Mouse (Mus musculus) kidney, embryonic 15.5 days (tissue): ENCODE measurements around the gene Dnajb5. TPM values are rescaled to one million over a fixed set of nuclear protein-coding genes. Genes with fewer than 3 reads are reported as not detected.

Experiments
- ATAC-seq: fragments of 200-750 bp; cut with Nextera tagmentation; replicated peaks from 2 replicates; pipeline ENCODE4 v1.8.0; 2017; ENCODE audit warnings: moderate TSS enrichment; ENCODE audit not compliant: low FRiP score
- H3K27ac ChIP-seq: fragments of 300-500 bp; sonication (generic); 2 replicates; pipeline ENCODE4 v1.5.1; 2015; ENCODE audit warnings: mild to moderate bottlenecking, inconsistent platforms
- H3K27me3 ChIP-seq: fragments of 300-500 bp; sonication (generic); 2 replicates; pipeline ENCODE4 v1.6.1; 2015; ENCODE audit warnings: inconsistent platforms
- H3K36me3 ChIP-seq: fragments of 300-500 bp; sonication (generic); 2 replicates; pipeline ENCODE4 v1.6.1; 2015; ENCODE audit warnings: inconsistent platforms
- H3K4me1 ChIP-seq: fragments of 300-500 bp; sonication (generic); 2 replicates; pipeline ENCODE4 v1.6.1; 2015; ENCODE audit warnings: inconsistent platforms
- H3K4me2 ChIP-seq: fragments of 300-500 bp; sonication (generic); 2 replicates; pipeline ENCODE4 v1.6.1; 2015; ENCODE audit warnings: moderate library complexity, mild to moderate bottlenecking, inconsistent platforms
- H3K4me3 ChIP-seq: fragments of 300-500 bp; sonication (generic); replicated peaks from 2 replicates; pipeline ENCODE4 v1.5.1; 2015; ENCODE audit warnings: mild to moderate bottlenecking, inconsistent platforms
- H3K9ac ChIP-seq: fragments of 300-500 bp; sonication (generic); 2 replicates; pipeline ENCODE4 v1.6.1; 2015; ENCODE audit warnings: mild to moderate bottlenecking, inconsistent platforms
- H3K9me3 ChIP-seq: fragments of 300-500 bp; sonication (generic); replicated peaks from 2 replicates; pipeline ENCODE4 v1.6.1; 2016; ENCODE audit warnings: inconsistent platforms
- WGBS: fragments of 180-500 bp; shearing (Covaris S2); methylation state at CpG from one replicate; pipeline ENCODE4 v1.1.7; 2015; ENCODE audit warnings: mixed read lengths; 5-methylcytosine and 5-hydroxymethylcytosine counted together
- polyA plus RNA-seq: library from polyadenylated mRNA; unstranded; fragments of >200 nt; fragmentation: Nextera tagmentation; extraction: Ambion mirVana; gene quantifications from 2 replicates; pipeline ENCODE4 v1.2.1, GENCODE M21; 2015

The Dnajb5 gene
- polyA plus RNA-seq: 6.9 and 10.0 TPM in 2 replicates

GRCm38 (mm10) chr4:42949676-42950051 is at the start of gene Dnajb5:
TSS of gene Dnajb5 (plus strand) at chr4:42949814.
- peaks cover 16% of the 10 kb centered on the region for H3K27me3 ChIP-seq
- H3K4me1 ChIP-seq: peaks cover 47% of the 10 kb centered on the region
- H3K4me2 ChIP-seq: peak within 1 kb of the TSS; percentile 84
- peak within 1 kb of the TSS; percentile 80 for H3K4me3 ChIP-seq
- peak; percentile 96 for ATAC-seq
- no peaks in the 10 kb centered on the region for H3K36me3 ChIP-seq
- WGBS: under 1% methylated on average over 37 of the region's 39 CpGs
- H3K27ac ChIP-seq: peak within 1 kb of the TSS; percentile 85
- peak within 1 kb of the TSS; percentile 79 for H3K9ac ChIP-seq
- no peaks in the 10 kb centered on the region for H3K9me3 ChIP-seq

- Histone ChIP-seq H3K27me3 (peaks cover 3% of the 10 kb centered on the region; the same call in 1 of the 2 replicates), H3K9me3 (no peaks in the 10 kb centered on the region), H3K4me1 (no peaks in the 10 kb centered on the region), H3K9ac (no peak overlapping the region), H3K27ac (no peak overlapping the region), H3K36me3 (no peaks in the 10 kb centered on the region), H3K4me3 (no peak overlapping the region), H3K4me2 (no peak overlapping the region)
- 66% methylated on average over 5 of the region's 5 CpGs for WGBS
- ATAC-seq: no peak
Observed at GRCm38 (mm10) chr4:42900878-42901277, 48.7 kb upstream of the Dnajb5 start.

DNA sequence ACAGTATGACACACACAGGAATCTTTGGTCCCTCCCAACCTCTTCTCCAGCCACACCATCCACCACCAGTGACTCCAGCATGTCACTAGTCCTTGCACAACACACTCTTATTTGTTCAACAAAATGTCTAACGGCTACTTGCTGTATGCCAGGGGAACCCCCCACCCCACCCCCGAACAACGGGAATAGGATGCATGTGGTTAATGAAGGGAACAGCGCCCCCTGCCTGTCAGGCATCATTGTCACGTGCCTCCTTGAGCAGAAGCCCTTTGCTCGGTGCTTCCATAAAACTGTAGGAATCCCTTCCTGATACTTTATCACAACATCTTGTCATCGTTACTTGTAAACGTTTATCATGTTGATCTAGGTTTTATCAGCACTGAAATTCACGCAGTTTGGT is 47.4 kb upstream of the Dnajb5 start:
- Histone ChIP-seq H3K4me1 (no peaks in the 10 kb centered on the region), H3K36me3 (no peaks in the 10 kb centered on the region), H3K27me3 (peaks cover 3% of the 10 kb centered on the region; the same call in 1 of the 2 replicates), H3K9ac (no peak overlapping the region), H3K27ac (no peak overlapping the region), H3K9me3 (no peaks in the 10 kb centered on the region), H3K4me3 (no peak overlapping the region), H3K4me2 (no peak overlapping the region)
- ATAC-seq: no peak
- 59% methylated on average over 9 of the region's 9 CpGs for WGBS

DNA sequence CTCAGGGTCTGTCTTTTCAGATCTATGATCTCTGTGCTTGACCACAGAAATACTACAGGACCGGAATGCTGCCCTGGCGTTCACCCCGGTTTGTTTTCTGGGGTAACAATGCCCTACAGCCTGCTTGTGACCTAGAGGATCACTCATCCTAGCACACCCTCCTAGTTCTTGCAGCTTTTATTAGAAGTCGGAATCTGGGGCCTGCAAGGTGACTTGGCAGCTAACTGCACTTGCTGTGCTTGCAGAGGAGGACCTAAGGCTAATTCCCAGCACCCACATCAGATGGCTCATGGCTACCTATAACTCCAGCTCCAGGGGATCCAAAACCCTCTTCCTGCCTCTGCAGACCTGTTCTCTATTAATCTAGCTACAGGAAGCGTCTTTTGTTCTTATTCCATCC is 46.9 kb upstream of the Dnajb5 start:
- no peaks in the 10 kb centered on the region for H3K9me3 ChIP-seq
- 88% methylated on average over 5 of the region's 5 CpGs for WGBS
- H3K27ac ChIP-seq: no peak overlapping the region
- H3K4me2 ChIP-seq: no peak overlapping the region
- no peak overlapping the region for H3K4me3 ChIP-seq
- no peaks in the 10 kb centered on the region for H3K4me1 ChIP-seq
- H3K9ac ChIP-seq: no peak overlapping the region
- no peaks in the 10 kb centered on the region for H3K36me3 ChIP-seq
- H3K27me3 ChIP-seq: peaks cover 3% of the 10 kb centered on the region; the same call in 1 of the 2 replicates
- ATAC-seq: no peak

- Histone ChIP-seq H3K27me3 (peaks cover 3% of the 10 kb centered on the region; the same call in 1 of the 2 replicates), H3K27ac (no peak overlapping the region), H3K36me3 (no peaks in the 10 kb centered on the region), H3K9ac (no peak overlapping the region), H3K9me3 (no peaks in the 10 kb centered on the region), H3K4me1 (no peaks in the 10 kb centered on the region), H3K4me3 (no peak overlapping the region), H3K4me2 (no peak overlapping the region)
- WGBS: 78% methylated on average over 1 of the region's 1 CpGs
- ATAC-seq: no peak
Observed at GRCm38 (mm10) chr4:42903942-42904341, 45.7 kb upstream of the Dnajb5 start.

DNA sequence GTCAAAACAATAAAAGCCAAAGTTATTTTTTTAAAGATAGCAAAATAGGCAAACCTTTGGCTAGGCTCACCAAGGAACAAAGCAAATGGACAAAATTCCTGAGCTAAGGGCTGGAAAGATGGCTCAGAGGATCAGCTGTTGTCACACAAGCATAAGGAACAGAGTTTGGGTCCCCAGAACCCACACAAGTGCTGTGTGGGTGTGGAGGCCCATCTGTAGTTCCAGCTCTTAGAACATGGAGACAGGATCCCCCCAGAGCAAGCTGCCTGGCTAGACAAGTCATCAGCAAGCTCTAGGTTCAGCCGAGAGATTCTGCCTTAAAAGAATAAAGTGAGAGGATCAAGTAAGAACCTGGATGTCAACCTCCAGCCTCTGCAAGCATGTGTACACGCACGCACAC is 45.1 kb upstream of the Dnajb5 start:
- Histone ChIP-seq H3K36me3 (no peaks in the 10 kb centered on the region), H3K27ac (no peak overlapping the region), H3K27me3 (peaks cover 3% of the 10 kb centered on the region; the same call in 1 of the 2 replicates), H3K9me3 (no peaks in the 10 kb centered on the region), H3K4me3 (no peak overlapping the region), H3K4me1 (no peaks in the 10 kb centered on the region), H3K9ac (no peak overlapping the region), H3K4me2 (no peak overlapping the region)
- ATAC-seq: no peak
- 95% methylated on average over 3 of the region's 3 CpGs for WGBS

DNA sequence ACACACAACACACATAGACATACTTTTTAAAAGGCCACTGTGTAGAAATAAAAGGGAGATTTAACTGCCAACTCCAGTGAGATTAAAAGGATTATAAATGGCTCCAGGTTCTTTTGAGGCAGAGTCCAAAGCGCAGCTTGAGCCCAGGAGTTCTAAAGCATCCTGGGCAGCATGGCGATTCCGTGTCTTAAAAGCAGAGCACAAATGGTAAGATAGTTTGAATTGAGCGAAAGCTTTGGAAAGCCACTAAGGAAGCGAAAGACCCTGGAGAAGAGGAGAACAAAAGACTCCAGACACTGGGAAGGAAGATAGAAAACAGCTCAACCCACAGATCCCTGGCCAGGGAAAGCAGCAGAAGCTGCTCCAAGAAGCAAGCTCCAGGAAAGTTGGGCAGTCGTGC is 44.6 kb upstream of the Dnajb5 start:
- no peak overlapping the region for H3K4me2 ChIP-seq
- H3K4me3 ChIP-seq: no peak overlapping the region
- H3K27ac ChIP-seq: no peak overlapping the region
- H3K4me1 ChIP-seq: no peaks in the 10 kb centered on the region
- no peak for ATAC-seq
- H3K9ac ChIP-seq: no peak overlapping the region
- 90% methylated on average over 6 of the region's 6 CpGs for WGBS
- peaks cover 3% of the 10 kb centered on the region; the same call in 1 of the 2 replicates for H3K27me3 ChIP-seq
- H3K36me3 ChIP-seq: no peaks in the 10 kb centered on the region
- H3K9me3 ChIP-seq: no peaks in the 10 kb centered on the region

DNA sequence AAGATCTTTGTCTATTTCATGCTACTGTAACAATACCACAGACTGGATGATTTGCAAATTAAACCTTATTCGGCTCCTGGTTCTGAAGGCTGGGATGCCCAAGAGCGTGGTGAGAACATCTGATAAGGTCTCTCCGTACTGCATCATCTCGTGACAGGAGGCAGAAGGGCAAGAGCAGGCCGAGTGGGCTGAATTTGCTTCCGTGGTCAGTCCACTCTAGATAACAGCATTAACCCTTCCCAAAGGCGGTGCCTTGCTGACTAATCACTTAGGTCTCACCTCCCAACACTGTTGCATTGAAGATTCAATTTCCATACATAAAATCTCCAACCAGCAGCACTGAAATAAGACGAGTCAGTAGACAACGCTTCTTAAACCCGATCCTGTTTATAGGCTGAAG is 36.2 kb upstream of the Dnajb5 start:
- Histone ChIP-seq H3K4me2 (no peak overlapping the region), H3K4me1 (peaks cover 9% of the 10 kb centered on the region), H3K27ac (no peak overlapping the region), H3K27me3 (peaks cover 64% of the 10 kb centered on the region), H3K9ac (no peak overlapping the region), H3K36me3 (no peaks in the 10 kb centered on the region), H3K9me3 (no peaks in the 10 kb centered on the region), H3K4me3 (no peak overlapping the region)
- 42% methylated on average over 10 of the region's 10 CpGs for WGBS
- no peak for ATAC-seq

DNA sequence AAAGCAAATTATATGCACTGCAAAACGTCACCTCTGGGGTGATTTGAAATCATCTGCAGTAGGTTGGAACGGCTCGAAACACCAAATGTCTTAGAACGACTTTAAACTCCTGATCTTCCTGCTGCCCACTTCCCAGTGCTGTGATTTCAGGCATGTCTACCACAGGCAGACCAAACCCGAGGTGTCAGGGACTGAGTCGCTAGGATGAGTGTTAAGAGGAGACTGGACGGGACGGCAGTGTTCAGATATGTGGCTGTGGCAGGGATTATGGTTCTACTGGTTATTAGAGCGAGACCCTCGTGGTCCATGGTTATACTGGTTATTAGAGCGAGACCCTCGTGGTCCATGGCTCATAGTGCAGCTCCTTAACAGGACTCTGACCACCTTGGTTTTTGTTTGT is 34.3 kb upstream of the Dnajb5 start:
- no peaks in the 10 kb centered on the region for H3K36me3 ChIP-seq
- H3K9me3 ChIP-seq: no peaks in the 10 kb centered on the region
- H3K4me3 ChIP-seq: no peak overlapping the region
- peaks cover 9% of the 10 kb centered on the region for H3K4me1 ChIP-seq
- WGBS: 74% methylated on average over 12 of the region's 12 CpGs
- H3K27ac ChIP-seq: no peak overlapping the region
- no peak overlapping the region for H3K4me2 ChIP-seq
- no peak overlapping the region for H3K9ac ChIP-seq
- peaks cover 71% of the 10 kb centered on the region for H3K27me3 ChIP-seq
- no peak for ATAC-seq

- H3K27ac ChIP-seq: no peak overlapping the region
- no peak for ATAC-seq
- peaks cover 67% of the 10 kb centered on the region for H3K27me3 ChIP-seq
- H3K9me3 ChIP-seq: no peaks in the 10 kb centered on the region
- H3K4me1 ChIP-seq: peaks cover 9% of the 10 kb centered on the region
- no peaks in the 10 kb centered on the region for H3K36me3 ChIP-seq
- no peak overlapping the region for H3K9ac ChIP-seq
- no peak overlapping the region for H3K4me2 ChIP-seq
- 88% methylated on average over 1 of the region's 1 CpGs for WGBS
- H3K4me3 ChIP-seq: no peak overlapping the region
Observed at GRCm38 (mm10) chr4:42915966-42916365, 33.6 kb upstream of the Dnajb5 start.

- Histone ChIP-seq H3K27ac (no peak within 1 kb of the TSS), H3K4me1 (peaks cover 9% of the 10 kb centered on the region), H3K4me2 (peak within 1 kb of the TSS; percentile 96), H3K27me3 (peaks cover 64% of the 10 kb centered on the region), H3K4me3 (peak within 1 kb of the TSS; percentile 69), H3K9ac (peak within 1 kb of the TSS; percentile 61), H3K9me3 (no peaks in the 10 kb centered on the region), H3K36me3 (no peaks in the 10 kb centered on the region)
- ATAC-seq: peak; percentile 69
- 2% methylated on average over 76 of the region's 90 CpGs for whole genome bisulfite sequencing
Observed at GRCm38 (mm10) chr4:42916617-42917401, 32.8 kb upstream of the Dnajb5 start, which contains the start of gene Phf24. TSS of gene Phf24 (plus strand) at chr4:42916660.

GRCm38 (mm10) chr4:42917402-42917774 is 32.2 kb upstream of the Dnajb5 start:
- H3K4me1 ChIP-seq: peaks cover 9% of the 10 kb centered on the region
- 2% methylated on average over 21 of the region's 26 CpGs for WGBS
- H3K9me3 ChIP-seq: no peaks in the 10 kb centered on the region
- H3K4me2 ChIP-seq: peak overlapping the region; percentile 96
- ATAC-seq: no peak; the same call in 1 of the 2 replicates
- peak overlapping the region; percentile 69 for H3K4me3 ChIP-seq
- H3K27ac ChIP-seq: no peak overlapping the region
- H3K36me3 ChIP-seq: no peaks in the 10 kb centered on the region
- peaks cover 62% of the 10 kb centered on the region for H3K27me3 ChIP-seq
- peak overlapping the region; percentile 61 for H3K9ac ChIP-seq
